Comparison of ENCODE assay signal across 27 mouse cellular contexts in genomic region chr4:114161149-114161548, GRCm38 (mm10). TPM values are rescaled to one million over a fixed set of nuclear protein-coding genes. Genes with fewer than 3 reads are reported as not detected.
DNase-seq lines count a peak whose midpoint lies in the region; ATAC-seq and TF ChIP-seq lines count a peak whose summit lies in the region.
"Had no signal": no experiment of that assay in that cellular context is flagged by ENCODE, and none has a peak within 500 bp of the region (broad histone marks: within the 10 kb centered on the region; RNA-seq: fewer than 3 reads in every experiment).

No protein-coding gene starts in this region.

- no peaks in the 10 kb centered on the region for H3K9me3 ChIP-seq in embryonic facial prominence, embryonic 12.5 days
- H3K9me3 ChIP-seq in embryonic facial prominence, embryonic 10.5 days, result peaks cover 12% of the 10 kb centered on the region; the same call in 1 of the 2 replicates
- no peaks in the 10 kb centered on the region for H3K9me3 ChIP-seq in intestine, embryonic 14.5 days (ENCODE audit: control insufficient read depth, low read length)
- H3K9me3 ChIP-seq in intestine, postnatal 0 days (ENCODE audit: control insufficient read depth), result no peaks in the 10 kb centered on the region
- no peaks in the 10 kb centered on the region for H3K9me3 ChIP-seq in neural tube, embryonic 11.5 days (ENCODE audit: control insufficient read depth, low read length)
- peaks cover 5% of the 10 kb centered on the region; the same call in 1 of the 2 replicates for H3K9me3 ChIP-seq in neural tube, embryonic 15.5 days (replicated peaks)
- H3K9me3 ChIP-seq: G1E had no signal

- H3K27me3 ChIP-seq in embryonic facial prominence, embryonic 12.5 days, result no peaks in the 10 kb centered on the region
- H3K27me3 ChIP-seq in embryonic facial prominence, embryonic 10.5 days (replicated peaks; ENCODE audit: low read depth, poor library complexity, severe bottlenecking), result no peaks in the 10 kb centered on the region
- no peaks in the 10 kb centered on the region for H3K27me3 ChIP-seq in intestine, embryonic 14.5 days (replicated peaks; ENCODE audit: control insufficient read depth, insufficient read depth, low read length)
- H3K27me3 ChIP-seq in intestine, postnatal 0 days (replicated peaks; ENCODE audit: control insufficient read depth, insufficient read depth, low read length), result no peaks in the 10 kb centered on the region
- no peaks in the 10 kb centered on the region for H3K27me3 ChIP-seq in neural tube, embryonic 11.5 days (ENCODE audit: control insufficient read depth, insufficient read depth, low read length)
- no peaks in the 10 kb centered on the region for H3K27me3 ChIP-seq in neural tube, embryonic 15.5 days (replicated peaks)
- H3K27me3 ChIP-seq: CH12.LX; forebrain, embryonic 13.5 days; forebrain, embryonic 15.5 days; Patski had no signal

- no peak overlapping the region for H3K4me3 ChIP-seq in embryonic facial prominence, embryonic 12.5 days
- no peak overlapping the region for H3K4me3 ChIP-seq in embryonic facial prominence, embryonic 10.5 days
- H3K4me3 ChIP-seq in intestine, embryonic 14.5 days (ENCODE audit: low read depth, low read length), result no peak overlapping the region
- no peak overlapping the region for H3K4me3 ChIP-seq in intestine, postnatal 0 days (ENCODE audit: low read depth, low read length)
- no peak overlapping the region for H3K4me3 ChIP-seq in neural tube, embryonic 11.5 days (ENCODE audit: low read depth, low read length)
- no peak overlapping the region for H3K4me3 ChIP-seq in neural tube, embryonic 15.5 days (replicated peaks)
- H3K4me3 ChIP-seq: forebrain, embryonic 13.5 days; forebrain, embryonic 15.5 days had no signal

- no peak overlapping the region for H3K4me2 ChIP-seq in embryonic facial prominence, embryonic 12.5 days (replicated peaks)
- H3K4me2 ChIP-seq in intestine, embryonic 14.5 days (ENCODE audit: low read length), result no peak overlapping the region
- no peak overlapping the region for H3K4me2 ChIP-seq in intestine, postnatal 0 days (replicated peaks; ENCODE audit: low read depth)
- no peak overlapping the region for H3K4me2 ChIP-seq in neural tube, embryonic 11.5 days (ENCODE audit: low read depth)
- H3K4me2 ChIP-seq in neural tube, embryonic 15.5 days, result no peak overlapping the region
- H3K4me2 ChIP-seq: forebrain, embryonic 13.5 days; forebrain, embryonic 15.5 days had no signal

- DNase-seq in embryonic facial prominence, embryonic 10.5 days (ENCODE audit: low spot score), result no peak
- no peak for DNase-seq in intestine, embryonic 14.5 days (ENCODE audit: low spot score)
- DNase-seq in neural tube, embryonic 11.5 days (ENCODE audit: low spot score), result no peak
- DNase-seq: adrenal gland, adult 8-10 months; adrenal gland, postnatal 14 days; adrenal gland, postnatal 36 days; B cell, adult 2 months; cerebellum, adult 11-12 months; cerebellum, adult 2 months; cerebellum, adult 9-10 months; cerebellum, postnatal 10 days; cerebellum, postnatal 25 days; forebrain, postnatal 0 days had no signal

- no peak overlapping the region for H3K27ac ChIP-seq in embryonic facial prominence, embryonic 12.5 days
- H3K27ac ChIP-seq in embryonic facial prominence, embryonic 10.5 days (replicated peaks), result no peak overlapping the region
- H3K27ac ChIP-seq in intestine, embryonic 14.5 days (ENCODE audit: low read depth), result no peak overlapping the region
- no peak overlapping the region for H3K27ac ChIP-seq in intestine, postnatal 0 days (ENCODE audit: low read depth, low read length)
- H3K27ac ChIP-seq in neural tube, embryonic 11.5 days (ENCODE audit: low read depth, low read length), result no peak overlapping the region
- no peak overlapping the region for H3K27ac ChIP-seq in neural tube, embryonic 15.5 days (replicated peaks)
- H3K27ac ChIP-seq: forebrain, embryonic 13.5 days; forebrain, embryonic 15.5 days had no signal

- no peak overlapping the region for H3K9ac ChIP-seq in embryonic facial prominence, embryonic 12.5 days
- H3K9ac ChIP-seq in intestine, embryonic 14.5 days (ENCODE audit: low read length), result no peak overlapping the region
- H3K9ac ChIP-seq in intestine, postnatal 0 days (ENCODE audit: low read depth, low read length), result no peak overlapping the region
- H3K9ac ChIP-seq in neural tube, embryonic 11.5 days (ENCODE audit: low read length), result no peak overlapping the region
- no peak overlapping the region for H3K9ac ChIP-seq in neural tube, embryonic 15.5 days (replicated peaks)
- H3K9ac ChIP-seq: forebrain, embryonic 13.5 days; forebrain, embryonic 15.5 days; forebrain, postnatal 0 days had no signal

- peak; percentile 64; the same call in 1 of the 2 replicates for ATAC-seq in embryonic facial prominence, embryonic 12.5 days (ENCODE audit: insufficient number of reproducible peaks, insufficient read depth, low FRiP score, low TSS enrichment)
- peak; percentile 58 for ATAC-seq in intestine, embryonic 14.5 days (replicated peaks; ENCODE audit: low FRiP score, low TSS enrichment, low read depth)
- no peak for ATAC-seq in intestine, postnatal 0 days
- ATAC-seq in neural tube, embryonic 11.5 days (ENCODE audit: insufficient read depth, low FRiP score, low TSS enrichment), result 0 out of 2 replicates have a peak, but pooled peaks have one; percentile 16
- ATAC-seq in neural tube, embryonic 15.5 days (ENCODE audit: low FRiP score), result no peak
- ATAC-seq: activated CD4-positive, CD25-positive, alpha-beta regulatory T cell, adult 4 months; CD4-positive, CD25-positive, alpha-beta regulatory T cell, adult 4 months; forebrain, embryonic 13.5 days; forebrain, embryonic 15.5 days; forebrain, postnatal 0 days; Patski had no signal

- no peaks in the 10 kb centered on the region for H3K36me3 ChIP-seq in embryonic facial prominence, embryonic 12.5 days
- H3K36me3 ChIP-seq in embryonic facial prominence, embryonic 10.5 days (replicated peaks), result no peaks in the 10 kb centered on the region
- H3K36me3 ChIP-seq in intestine, embryonic 14.5 days (ENCODE audit: control insufficient read depth, insufficient read depth, low read length), result no peaks in the 10 kb centered on the region
- H3K36me3 ChIP-seq in intestine, postnatal 0 days (ENCODE audit: control insufficient read depth, insufficient read depth), result no peaks in the 10 kb centered on the region
- no peaks in the 10 kb centered on the region for H3K36me3 ChIP-seq in neural tube, embryonic 11.5 days (ENCODE audit: control insufficient read depth, insufficient read depth, low read length)
- no peaks in the 10 kb centered on the region for H3K36me3 ChIP-seq in neural tube, embryonic 15.5 days
- H3K36me3 ChIP-seq: forebrain, embryonic 15.5 days; G1E had no signal

- no peaks in the 10 kb centered on the region for H3K4me1 ChIP-seq in embryonic facial prominence, embryonic 12.5 days
- H3K4me1 ChIP-seq in embryonic facial prominence, embryonic 10.5 days, result no peaks in the 10 kb centered on the region
- H3K4me1 ChIP-seq in intestine, embryonic 14.5 days (replicated peaks; ENCODE audit: control insufficient read depth, insufficient read depth, low read length), result no peaks in the 10 kb centered on the region
- H3K4me1 ChIP-seq in intestine, postnatal 0 days (replicated peaks; ENCODE audit: control insufficient read depth, insufficient read depth, low read length), result no peaks in the 10 kb centered on the region
- no peaks in the 10 kb centered on the region for H3K4me1 ChIP-seq in neural tube, embryonic 11.5 days (ENCODE audit: control insufficient read depth, insufficient read depth, low read length)
- H3K4me1 ChIP-seq in neural tube, embryonic 15.5 days, result no peaks in the 10 kb centered on the region
- H3K4me1 ChIP-seq: forebrain, embryonic 13.5 days; forebrain, embryonic 15.5 days had no signal

- no peak for TF ChIP-seq CTCF in intestine, postnatal 0 days (IDR thresholded peaks at IDR 0.05; ENCODE audit: low read depth)

RNA-seq across cellular contexts. Expression of gene Skint11, which starts 2.0 kb away (rescaled TPM):
- polyA plus RNA-seq in embryonic facial prominence, embryonic 12.5 days (2016; fragmentation: Nextera tagmentation; extraction: Ambion mirVana), result not detected in 2 replicates
- polyA plus RNA-seq in embryonic facial prominence, embryonic 10.5 days (2016; fragmentation: Nextera tagmentation; extraction: Ambion mirVana), result not detected in 2 replicates
- not detected in 2 replicates for polyA plus RNA-seq in intestine, embryonic 14.5 days (2014; fragmentation: Nextera tagmentation; extraction: Ambion mirVana)
- polyA plus RNA-seq in intestine, postnatal 0 days (2015; fragmentation: Nextera tagmentation; extraction: Ambion mirVana), result not detected in 2 replicates
- not detected in 2 replicates for polyA plus RNA-seq in neural tube, embryonic 11.5 days (2014; fragmentation: Nextera tagmentation; extraction: Ambion mirVana)
- not detected in 2 replicates for polyA plus RNA-seq in neural tube, embryonic 15.5 days (2015; fragmentation: Nextera tagmentation; extraction: Ambion mirVana)
- polyA plus RNA-seq: activated CD4-positive, CD25-positive, alpha-beta regulatory T cell, adult 4 months; CD4-positive, CD25-positive, alpha-beta regulatory T cell, adult 4 months; cerebellum, adult 2 months; cortical plate, adult 2 months; embryonic facial prominence, embryonic 11.5 days; embryonic facial prominence, embryonic 14.5 days; forebrain, embryonic 11.5 days; forebrain, embryonic 13.5 days; forebrain, embryonic 15.5 days; forebrain, postnatal 0 days; G1E; Patski had no signal

Comparison
In these comparisons a context has a peak if more than half of its experiments do, and no peak if none do; other contexts are left out.
1. ATAC-seq: peak in embryonic facial prominence, embryonic 12.5 days (single experiment), intestine, embryonic 14.5 days (single experiment) and neural tube, embryonic 11.5 days (single experiment); none in intestine, postnatal 0 days (single experiment) and neural tube, embryonic 15.5 days (single experiment).